7 mouse cellular contexts compared by ENCODE assay signal in genomic region chr17:4946421-4946974, GRCm38 (mm10). TPM values are rescaled to one million over a fixed set of nuclear protein-coding genes. Genes with fewer than 3 reads are reported as not detected.
DNase-seq lines count a peak whose midpoint lies in the region; ATAC-seq and TF ChIP-seq lines count a peak whose summit lies in the region.

No protein-coding gene starts in this region.

- peak overlapping the region; percentile 3; the same call in 1 of the 2 replicates for H3K4me2 ChIP-seq in hindbrain, embryonic 11.5 days (replicated peaks; ENCODE audit: low read depth, low read length)
- H3K4me2 ChIP-seq in limb, embryonic 13.5 days (replicated peaks) = peak overlapping the region; percentile 53
- peak overlapping the region; percentile 52 for H3K4me2 ChIP-seq in myocyte (ENCODE audit: low read depth)

- no peak overlapping the region for H3ac ChIP-seq in myocyte (ENCODE audit: control insufficient read depth, insufficient read length)

- no peak overlapping the region for H3K4me3 ChIP-seq in hindbrain, embryonic 11.5 days (ENCODE audit: low read depth, low read length)
- H3K4me3 ChIP-seq in limb, embryonic 13.5 days = no peak overlapping the region; the same call in 1 of the 2 replicates
- H3K4me3 ChIP-seq in myocyte = no peak overlapping the region

- H3K4me1 ChIP-seq in hindbrain, embryonic 11.5 days (replicated peaks; ENCODE audit: control insufficient read depth, insufficient read depth, low read length) = peaks cover 6% of the 10 kb centered on the region; the same call in 1 of the 2 replicates
- peaks cover 26% of the 10 kb centered on the region for H3K4me1 ChIP-seq in limb, embryonic 13.5 days

- TF ChIP-seq POLR2A in myocyte (IDR thresholded peaks at IDR 0.05; ENCODE audit: insufficient read length, low read depth) = no peak

- H3K36me3 ChIP-seq in hindbrain, embryonic 11.5 days (ENCODE audit: control insufficient read depth, insufficient read depth, low read length) = no peaks in the 10 kb centered on the region
- no peaks in the 10 kb centered on the region for H3K36me3 ChIP-seq in limb, embryonic 13.5 days
- H3K36me3 ChIP-seq in myocyte (ENCODE audit: control insufficient read depth, insufficient read depth) = no peaks in the 10 kb centered on the region

- H3K79me2 ChIP-seq in myocyte (ENCODE audit: control insufficient read depth, insufficient read depth) = no peaks in the 10 kb centered on the region

- 0 out of 2 replicates have a peak, but pooled peaks have one; percentile 27 for ATAC-seq in hindbrain, embryonic 11.5 days (ENCODE audit: low FRiP score)
- peak; percentile 46; the same call in 1 of the 2 replicates for ATAC-seq in limb, embryonic 13.5 days (ENCODE audit: low FRiP score, low read depth)

- WGBS in hindbrain, embryonic 11.5 days = 22% methylated on average over 12 of the region's 12 CpGs
- WGBS in limb, embryonic 13.5 days = 17% methylated on average over 12 of the region's 12 CpGs

- H3K27me3 ChIP-seq in hindbrain, embryonic 11.5 days (ENCODE audit: control insufficient read depth, insufficient read depth, low read length) = no peaks in the 10 kb centered on the region
- H3K27me3 ChIP-seq in limb, embryonic 13.5 days = no peaks in the 10 kb centered on the region
- H3K27me3 ChIP-seq in myocyte (ENCODE audit: control insufficient read depth, insufficient read depth, insufficient read length) = peaks cover 14% of the 10 kb centered on the region

- H3K27ac ChIP-seq in hindbrain, embryonic 11.5 days (ENCODE audit: low read depth, low read length) = no peak overlapping the region
- peak overlapping the region; percentile 75; the same call in 1 of the 2 replicates for H3K27ac ChIP-seq in limb, embryonic 13.5 days

- 0 out of 2 replicates have a peak overlapping the region, but pooled peaks have one; percentile 3 for H3K9ac ChIP-seq in hindbrain, embryonic 11.5 days (ENCODE audit: low read depth, low read length)
- 0 out of 2 replicates have a peak overlapping the region, but pooled peaks have one; percentile 45 for H3K9ac ChIP-seq in limb, embryonic 13.5 days

- no peaks in the 10 kb centered on the region for H3K9me3 ChIP-seq in hindbrain, embryonic 11.5 days (ENCODE audit: control insufficient read depth, low read length)
- H3K9me3 ChIP-seq in limb, embryonic 13.5 days = no peaks in the 10 kb centered on the region

- DNase-seq in cerebellum, adult 11 months = peak; percentile 47
- peak; percentile 38 for DNase-seq in embryo, embryonic 11 days
- peak; percentile 33 for DNase-seq in hindbrain, embryonic 11.5 days (ENCODE audit: low spot score)
- no peak for DNase-seq in layer of hippocampus, adult 11-12 months (ENCODE audit: low spot score)
- DNase-seq in spleen, postnatal 10 days (ENCODE audit: low spot score in 2 of 2) = no peak

TF ChIP-seq in myocyte, 11 proteins besides CTCF, POLR2A, EP300 and RAD21:
- TF ChIP-seq MYOG (IDR thresholded peaks at IDR 0.05; ENCODE audit: control insufficient read depth in 1 of 3, insufficient read depth in 1 of 3, insufficient read length in 2 of 3, low read depth in 2 of 3) = no peak
- no peak for TF ChIP-seq CEBPB (IDR thresholded peaks at IDR 0.05; ENCODE audit: insufficient read depth, poor library complexity, severe bottlenecking)
- TF ChIP-seq POLR2AphosphoS2 (IDR thresholded peaks at IDR 0.05; ENCODE audit: insufficient read length, low read depth) = no peak
- TF ChIP-seq TCF12 (IDR thresholded peaks at IDR 0.05; ENCODE audit: insufficient read depth, poor library complexity, severe bottlenecking) = no peak
- no peak for TF ChIP-seq SRF (IDR thresholded peaks at IDR 0.05; ENCODE audit: control insufficient read depth, insufficient read length, low read depth)
- no peak for TF ChIP-seq MYOD1 (IDR thresholded peaks at IDR 0.05; ENCODE audit: control insufficient read depth in 1 of 3, insufficient read length in 2 of 3, low read depth in 2 of 3)
- no peak for TF ChIP-seq TCF3 (IDR thresholded peaks at IDR 0.05; ENCODE audit: insufficient read length, low read depth)
- no peak for TF ChIP-seq E2F4 (IDR thresholded peaks at IDR 0.05; ENCODE audit: insufficient read depth)
- TF ChIP-seq REST (IDR thresholded peaks at IDR 0.05; ENCODE audit: insufficient read depth, insufficient read length) = no peak
- TF ChIP-seq USF1 (IDR thresholded peaks at IDR 0.05; ENCODE audit: low read depth) = no peak
- TF ChIP-seq MAX (IDR thresholded peaks at IDR 0.05; ENCODE audit: low read depth) = no peak

RNA-seq across cellular contexts. Expression of gene Arid1b, which starts 47.6 kb away (rescaled TPM):
- polyA plus RNA-seq in hindbrain, embryonic 11.5 days (2014; fragmentation: Nextera tagmentation; extraction: Ambion mirVana) = 13.1 and 18.6 TPM in 2 replicates
- polyA plus RNA-seq in limb, embryonic 13.5 days (2015; fragmentation: Nextera tagmentation; extraction: Ambion mirVana) = 12.4 and 12.5 TPM in 2 replicates
- 10.9 TPM for polyA plus RNA-seq in myocyte (2012; fragmentation: generic; extraction: Trizol)

Comparison
In these comparisons a context has a peak if more than half of its experiments do, and no peak if none do; other contexts are left out.
1. DNase-seq: peak in cerebellum, adult 11 months (single experiment), embryo, embryonic 11 days (single experiment) and hindbrain, embryonic 11.5 days (single experiment); none in layer of hippocampus, adult 11-12 months (single experiment) and spleen, postnatal 10 days (0 of 2).
2. H3K4me2 ChIP-seq: peak in every context shown above with its lines; median percentile 53 in limb, embryonic 13.5 days; 52 in myocyte; 3 in hindbrain, embryonic 11.5 days.